29 mouse cellular contexts compared by ENCODE assay signal in the genomic region with DNA sequence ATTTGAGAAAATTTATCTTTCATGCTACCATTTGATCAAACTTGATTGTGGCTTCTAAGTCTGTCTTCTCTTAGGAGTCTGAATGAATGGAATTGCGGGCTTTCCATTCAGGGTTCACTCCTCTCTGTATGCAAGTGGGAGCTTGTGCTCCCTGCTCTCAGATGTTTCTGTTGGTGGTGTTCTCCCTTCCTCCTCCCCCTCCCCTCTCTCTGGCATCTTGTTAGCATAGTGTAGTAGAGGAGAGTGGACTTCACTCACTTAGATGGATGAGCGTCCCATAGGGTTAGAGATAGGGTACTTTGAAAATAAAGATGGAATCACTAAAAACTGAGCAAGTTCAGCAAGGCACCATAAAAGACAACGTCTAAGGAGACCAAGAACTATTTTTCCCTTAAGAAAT. TPM values are rescaled to one million over a fixed set of nuclear protein-coding genes. Genes with fewer than 3 reads are reported as not detected.
DNase-seq lines count a peak whose midpoint lies in the region; ATAC-seq and TF ChIP-seq lines count a peak whose summit lies in the region.
"Had no signal": no experiment of that assay in that cellular context is flagged by ENCODE, and none has a peak within 500 bp of the region (broad histone marks: within the 10 kb centered on the region; RNA-seq: fewer than 3 reads in every experiment).

No protein-coding gene starts in this region.

- H3K27me3 ChIP-seq in hindbrain, embryonic 10.5 days (ENCODE audit: insufficient read depth, poor library complexity, severe bottlenecking), result no peaks in the 10 kb centered on the region
- H3K27me3 ChIP-seq in hindbrain, postnatal 0 days (ENCODE audit: insufficient read depth, low read length), result no peaks in the 10 kb centered on the region
- H3K27me3 ChIP-seq in midbrain, embryonic 11.5 days (ENCODE audit: control insufficient read depth, insufficient read depth, low read length), result no peaks in the 10 kb centered on the region
- H3K27me3 ChIP-seq in midbrain, embryonic 16.5 days (ENCODE audit: control insufficient read depth, insufficient read depth, low read depth, low read length), result no peaks in the 10 kb centered on the region
- H3K27me3 ChIP-seq in hindbrain, embryonic 14.5 days (ENCODE audit: control insufficient read depth, insufficient read depth, low read length), result no peaks in the 10 kb centered on the region
- H3K27me3 ChIP-seq: embryonic facial prominence, embryonic 15.5 days; heart, embryonic 15.5 days; limb, embryonic 12.5 days; lung, embryonic 15.5 days; stomach, embryonic 15.5 days had no signal

- H3K4me2 ChIP-seq in hindbrain, postnatal 0 days (ENCODE audit: low read depth, low read length), result no peak overlapping the region
- no peak overlapping the region for H3K4me2 ChIP-seq in midbrain, embryonic 11.5 days
- no peak overlapping the region for H3K4me2 ChIP-seq in midbrain, embryonic 16.5 days (ENCODE audit: low read length)
- H3K4me2 ChIP-seq in hindbrain, embryonic 14.5 days (replicated peaks), result no peak overlapping the region
- H3K4me2 ChIP-seq: embryonic facial prominence, embryonic 15.5 days; heart, embryonic 15.5 days; limb, embryonic 12.5 days; liver, embryonic 11.5 days; lung, embryonic 15.5 days; stomach, embryonic 15.5 days had no signal

- peaks cover 71% of the 10 kb centered on the region for H3K4me1 ChIP-seq in hindbrain, embryonic 10.5 days (replicated peaks)
- H3K4me1 ChIP-seq in hindbrain, postnatal 0 days (ENCODE audit: insufficient read depth, low read length), result no peaks in the 10 kb centered on the region
- peaks cover 20% of the 10 kb centered on the region for H3K4me1 ChIP-seq in midbrain, embryonic 11.5 days (ENCODE audit: control insufficient read depth, insufficient read depth, low read length)
- peaks cover 27% of the 10 kb centered on the region for H3K4me1 ChIP-seq in midbrain, embryonic 16.5 days (ENCODE audit: control insufficient read depth, insufficient read depth, low read length)
- peaks cover 30% of the 10 kb centered on the region for H3K4me1 ChIP-seq in hindbrain, embryonic 14.5 days (replicated peaks; ENCODE audit: control insufficient read depth, insufficient read depth, low read length)
- H3K4me1 ChIP-seq: embryonic facial prominence, embryonic 15.5 days; heart, embryonic 10.5 days; heart, embryonic 15.5 days; limb, embryonic 12.5 days; lung, embryonic 15.5 days; stomach, embryonic 15.5 days had no signal

- no peaks in the 10 kb centered on the region for H3K36me3 ChIP-seq in hindbrain, embryonic 10.5 days
- H3K36me3 ChIP-seq in hindbrain, postnatal 0 days (ENCODE audit: insufficient read depth, low read length), result no peaks in the 10 kb centered on the region
- no peaks in the 10 kb centered on the region for H3K36me3 ChIP-seq in midbrain, embryonic 11.5 days (ENCODE audit: control insufficient read depth, insufficient read depth, low read length)
- H3K36me3 ChIP-seq in midbrain, embryonic 16.5 days (ENCODE audit: control insufficient read depth, insufficient read depth, low read length), result no peaks in the 10 kb centered on the region
- no peaks in the 10 kb centered on the region for H3K36me3 ChIP-seq in hindbrain, embryonic 14.5 days (replicated peaks; ENCODE audit: control insufficient read depth, insufficient read depth)
- H3K36me3 ChIP-seq: embryonic facial prominence, embryonic 10.5 days; embryonic facial prominence, embryonic 15.5 days; heart, embryonic 10.5 days; heart, embryonic 15.5 days; limb, embryonic 12.5 days; lung, embryonic 15.5 days; stomach, embryonic 15.5 days had no signal

- no peak for DNase-seq in hindbrain, embryonic 10.5 days (ENCODE audit: low spot score)
- no peak for DNase-seq in hindbrain, postnatal 0 days (ENCODE audit: low spot score)
- DNase-seq in midbrain, embryonic 11.5 days (ENCODE audit: low spot score, missing footprints), result no peak
- peak; percentile 66 for DNase-seq in brain, embryonic 14.5 days (ENCODE audit: low read depth)
- DNase-seq in hindbrain, embryonic 14.5 days (ENCODE audit: low spot score), result no peak
- DNase-seq: adrenal gland, adult 2 months; adrenal gland, postnatal 36 days; B cell, adult 2 months; cerebellum, adult 2 months; cerebellum, postnatal 14 days; gastrocnemius, postnatal 25 days; heart, adult 11 months; kidney, adult 8-10 months; kidney, postnatal 4 days; layer of hippocampus, adult 9-11 months; lung, postnatal 36 days; right cerebral cortex, postnatal 14 days had no signal

- no peak for TF ChIP-seq POLR2A in brain, embryonic 14.5 days (IDR thresholded peaks at IDR 0.05; ENCODE audit: borderline replicate concordance, extremely low read depth, insufficient read depth, insufficient read length, poor library complexity, severe bottlenecking)

- H3K27ac ChIP-seq in hindbrain, embryonic 10.5 days, result peak overlapping the region; percentile 62
- no peak overlapping the region for H3K27ac ChIP-seq in hindbrain, postnatal 0 days
- H3K27ac ChIP-seq in midbrain, embryonic 11.5 days (ENCODE audit: low read depth, low read length), result no peak overlapping the region
- H3K27ac ChIP-seq in midbrain, embryonic 16.5 days (ENCODE audit: low read length), result no peak overlapping the region
- no peak overlapping the region for H3K27ac ChIP-seq in hindbrain, embryonic 14.5 days
- H3K27ac ChIP-seq: embryonic facial prominence, embryonic 10.5 days; embryonic facial prominence, embryonic 15.5 days; heart, embryonic 10.5 days; heart, embryonic 15.5 days; kidney, postnatal 0 days; limb, embryonic 12.5 days; lung, embryonic 15.5 days; stomach, embryonic 15.5 days had no signal

- H3K9ac ChIP-seq in hindbrain, postnatal 0 days (replicated peaks; ENCODE audit: low read length), result no peak overlapping the region
- H3K9ac ChIP-seq in midbrain, embryonic 11.5 days (ENCODE audit: low read length), result no peak overlapping the region
- H3K9ac ChIP-seq in midbrain, embryonic 16.5 days (ENCODE audit: low read depth, low read length), result no peak overlapping the region
- H3K9ac ChIP-seq in hindbrain, embryonic 14.5 days, result no peak overlapping the region
- H3K9ac ChIP-seq: embryonic facial prominence, embryonic 15.5 days; heart, embryonic 15.5 days; limb, embryonic 12.5 days; lung, embryonic 15.5 days; stomach, embryonic 15.5 days had no signal

- ATAC-seq in hindbrain, postnatal 0 days, result no peak
- peak; percentile 66; the same call in 1 of the 2 replicates for ATAC-seq in midbrain, embryonic 11.5 days (ENCODE audit: low FRiP score)
- ATAC-seq in midbrain, embryonic 16.5 days, result no peak
- ATAC-seq in hindbrain, embryonic 14.5 days (ENCODE audit: low FRiP score), result 0 out of 2 replicates have a peak, but pooled peaks have one; percentile 21
- ATAC-seq: activated CD4-positive, CD25-positive, alpha-beta regulatory T cell, adult 4 months; intestine, embryonic 16.5 days had no signal

- no peak for TF ChIP-seq CTCF in hindbrain, postnatal 0 days (IDR thresholded peaks at IDR 0.05; ENCODE audit: low read depth)
- TF ChIP-seq CTCF in brain, embryonic 14.5 days (IDR thresholded peaks at IDR 0.05; ENCODE audit: borderline replicate concordance, extremely low read depth, insufficient read depth, insufficient read length), result no peak

- WGBS in hindbrain, embryonic 10.5 days, result 31% methylated on average over 3 of the region's 3 CpGs
- 38% methylated on average over 3 of the region's 3 CpGs for WGBS in hindbrain, postnatal 0 days
- 41% methylated on average over 3 of the region's 3 CpGs for WGBS in midbrain, embryonic 11.5 days
- WGBS in midbrain, embryonic 16.5 days, result 32% methylated on average over 3 of the region's 3 CpGs
- WGBS in hindbrain, embryonic 14.5 days, result 18% methylated on average over 3 of the region's 3 CpGs

- H3K9me3 ChIP-seq in hindbrain, embryonic 10.5 days, result no peaks in the 10 kb centered on the region
- H3K9me3 ChIP-seq in hindbrain, postnatal 0 days (ENCODE audit: low read length), result no peaks in the 10 kb centered on the region
- H3K9me3 ChIP-seq in midbrain, embryonic 11.5 days (ENCODE audit: control insufficient read depth, low read length), result no peaks in the 10 kb centered on the region
- no peaks in the 10 kb centered on the region for H3K9me3 ChIP-seq in midbrain, embryonic 16.5 days (replicated peaks; ENCODE audit: control insufficient read depth, low read length, poor library complexity, severe bottlenecking)
- H3K9me3 ChIP-seq in hindbrain, embryonic 14.5 days (ENCODE audit: control insufficient read depth, low read length), result no peaks in the 10 kb centered on the region
- H3K9me3 ChIP-seq: embryonic facial prominence, embryonic 10.5 days; embryonic facial prominence, embryonic 15.5 days; heart, embryonic 10.5 days; heart, embryonic 15.5 days; limb, embryonic 12.5 days; lung, embryonic 15.5 days; stomach, embryonic 15.5 days had no signal

- no peak overlapping the region for H3K4me3 ChIP-seq in hindbrain, embryonic 10.5 days
- H3K4me3 ChIP-seq in hindbrain, postnatal 0 days (ENCODE audit: low read length), result no peak overlapping the region
- no peak overlapping the region for H3K4me3 ChIP-seq in midbrain, embryonic 11.5 days (ENCODE audit: low read depth, low read length)
- H3K4me3 ChIP-seq in midbrain, embryonic 16.5 days (ENCODE audit: low read depth, low read length), result no peak overlapping the region
- no peak overlapping the region for H3K4me3 ChIP-seq in hindbrain, embryonic 14.5 days (replicated peaks; ENCODE audit: low read length)
- H3K4me3 ChIP-seq: embryonic facial prominence, embryonic 10.5 days; embryonic facial prominence, embryonic 15.5 days; heart, embryonic 10.5 days; heart, embryonic 15.5 days; limb, embryonic 12.5 days; lung, embryonic 15.5 days; stomach, embryonic 15.5 days had no signal

RNA-seq across cellular contexts. Expression of gene Epha4, which starts 29.4 kb away (rescaled TPM):
- 25.4 and 30.4 TPM in 2 replicates for polyA plus RNA-seq in hindbrain, embryonic 10.5 days (2016; fragmentation: Nextera tagmentation; extraction: Ambion mirVana)
- total RNA-seq in hindbrain, postnatal 0 days (2014; rRNA removed), result 88.1 and 107 TPM in 2 replicates
- polyA plus RNA-seq in hindbrain, postnatal 0 days (2015; fragmentation: Nextera tagmentation; extraction: Ambion mirVana), result 34.2 and 36.0 TPM in 2 replicates
- polyA plus RNA-seq in midbrain, embryonic 11.5 days (2014; fragmentation: Nextera tagmentation; extraction: Ambion mirVana), result 19.4 and 24.4 TPM in 2 replicates
- polyA plus RNA-seq in midbrain, embryonic 16.5 days (2015; fragmentation: Nextera tagmentation; extraction: Ambion mirVana), result 30.4 and 36.8 TPM in 2 replicates
- 56.5 and 61.0 TPM in 2 replicates for polyA plus RNA-seq in brain, embryonic 14.5 days (2012; rRNA removed)
- 49.3 and 50.0 TPM in 2 replicates for polyA plus RNA-seq in hindbrain, embryonic 14.5 days (2014; fragmentation: Nextera tagmentation; extraction: Ambion mirVana)

Comparison
In these comparisons a context has a peak if more than half of its experiments do, and no peak if none do; other contexts are left out.
1. ATAC-seq: peak in midbrain, embryonic 11.5 days (single experiment) and hindbrain, embryonic 14.5 days (single experiment); none in hindbrain, postnatal 0 days (single experiment) and midbrain, embryonic 16.5 days (single experiment).